Mouse (Mus musculus) limb, embryonic 12.5 days (tissue): ENCODE data around the gene Chrna10. TPM values are rescaled to one million over a fixed set of nuclear protein-coding genes. Genes with fewer than 3 reads are reported as not detected.

Experiments used
- ATAC-seq: fragments of 200-750 bp; cut with Nextera tagmentation; 2 replicates; pipeline ENCODE4 v1.8.0; 2017; ENCODE audit warnings: low read depth, moderate TSS enrichment; ENCODE audit not compliant: insufficient number of reproducible peaks, insufficient read depth, low FRiP score, low TSS enrichment
- H3K27ac ChIP-seq: fragments of 300-500 bp; sonication (generic); 2 replicates; pipeline ENCODE4 v1.5.1; 2016; ENCODE audit warnings: mild to moderate bottlenecking, moderate library complexity
- H3K27me3 ChIP-seq: fragments of 300-500 bp; sonication (generic); 2 replicates; pipeline ENCODE4 v1.6.1; 2016; ENCODE audit warnings: mild to moderate bottlenecking, moderate library complexity
- H3K36me3 ChIP-seq: fragments of 300-500 bp; sonication (generic); 2 replicates; pipeline ENCODE4 v1.6.1; 2016; ENCODE audit warnings: mild to moderate bottlenecking, moderate library complexity
- H3K4me1 ChIP-seq: fragments of 300-500 bp; sonication (generic); replicated peaks from 2 replicates; pipeline ENCODE4 v1.6.1; 2016
- H3K4me2 ChIP-seq: fragments of 300-500 bp; sonication (generic); 2 replicates; pipeline ENCODE4 v1.6.1; 2016; ENCODE audit warnings: mild to moderate bottlenecking, moderate library complexity
- H3K4me3 ChIP-seq: fragments of 300-500 bp; sonication (generic); replicated peaks from 2 replicates; pipeline ENCODE4 v1.5.1; 2016; ENCODE audit warnings: mild to moderate bottlenecking
- H3K9ac ChIP-seq: fragments of 300-500 bp; sonication (generic); replicated peaks from 2 replicates; pipeline ENCODE4 v1.6.1; 2016; ENCODE audit warnings: mild to moderate bottlenecking, moderate library complexity
- H3K9me3 ChIP-seq: fragments of 300-500 bp; sonication (generic); 2 replicates; pipeline ENCODE4 v1.6.1; 2016; ENCODE audit warnings: mild to moderate bottlenecking, moderate library complexity
- WGBS: fragments of 180-500 bp; shearing (Covaris S2); methylation state at CpG from one replicate; pipeline ENCODE4 v1.1.7; 2016; 5-methylcytosine and 5-hydroxymethylcytosine counted together
- polyA plus RNA-seq: library from polyadenylated mRNA; unstranded; fragments of >200 nt; fragmentation: Nextera tagmentation; extraction: Ambion mirVana; gene quantifications from 2 replicates; pipeline ENCODE4 v1.2.1, GENCODE M21; 2016

The Chrna10 gene
- polyA plus RNA-seq, 1 experiment from 2014 or later = not detected

- peak overlapping the region; percentile 53 for H3K9ac ChIP-seq
- peak overlapping the region; percentile 32 for H3K4me3 ChIP-seq
- H3K27me3 ChIP-seq = peaks cover 15% of the 10 kb centered on the region
- no peak overlapping the region for H3K27ac ChIP-seq
- H3K36me3 ChIP-seq = no peaks in the 10 kb centered on the region
- ATAC-seq = peak; percentile 33
- 15% methylated on average over 23 of the region's 23 CpGs for WGBS
- H3K4me2 ChIP-seq = peak overlapping the region; percentile 62
- H3K9me3 ChIP-seq = no peaks in the 10 kb centered on the region
- H3K4me1 ChIP-seq = peaks cover 21% of the 10 kb centered on the region
Measured at GRCm38 (mm10) chr7:102106700-102107141, 9.9 kb downstream of the Chrna10 start.

- ATAC-seq = no peak
- WGBS = 78% methylated on average over 5 of the region's 5 CpGs
- Histone ChIP-seq H3K4me3 (no peak overlapping the region), H3K27me3 (peaks cover 15% of the 10 kb centered on the region), H3K36me3 (no peaks in the 10 kb centered on the region), H3K9me3 (no peaks in the 10 kb centered on the region), H3K9ac (no peak overlapping the region), H3K4me1 (peaks cover 39% of the 10 kb centered on the region), H3K27ac (no peak overlapping the region), H3K4me2 (no peak overlapping the region)
Measured at GRCm38 (mm10) chr7:102104126-102104525, 12.5 kb downstream of the Chrna10 start.

- no peak overlapping the region for H3K4me2 ChIP-seq
- H3K27ac ChIP-seq = no peak overlapping the region
- H3K4me3 ChIP-seq = no peak overlapping the region
- no peaks in the 10 kb centered on the region for H3K9me3 ChIP-seq
- peaks cover 15% of the 10 kb centered on the region for H3K27me3 ChIP-seq
- ATAC-seq = no peak
- peaks cover 41% of the 10 kb centered on the region for H3K4me1 ChIP-seq
- WGBS = 91% methylated on average over 2 of the region's 2 CpGs
- no peaks in the 10 kb centered on the region for H3K36me3 ChIP-seq
- H3K9ac ChIP-seq = no peak overlapping the region
Measured at GRCm38 (mm10) chr7:102103555-102103954, 13.1 kb downstream of the Chrna10 start.

GRCm38 (mm10) chr7:102102696-102103095, 13.9 kb downstream of the Chrna10 start:
- whole genome bisulfite sequencing = 36% methylated on average over 6 of the region's 6 CpGs
- H3K27ac ChIP-seq = 0 out of 2 replicates have a peak overlapping the region, but pooled peaks have one; percentile 29
- peaks cover 41% of the 10 kb centered on the region for H3K4me1 ChIP-seq
- H3K27me3 ChIP-seq = peaks cover 15% of the 10 kb centered on the region
- no peak for ATAC-seq
- no peak overlapping the region for H3K4me3 ChIP-seq
- no peak overlapping the region for H3K4me2 ChIP-seq
- no peaks in the 10 kb centered on the region for H3K9me3 ChIP-seq
- H3K36me3 ChIP-seq = no peaks in the 10 kb centered on the region
- no peak overlapping the region for H3K9ac ChIP-seq

- 35% methylated on average over 8 of the region's 8 CpGs for WGBS
- H3K4me1 ChIP-seq = peaks cover 39% of the 10 kb centered on the region
- ATAC-seq = no peak
- H3K36me3 ChIP-seq = no peaks in the 10 kb centered on the region
- H3K9ac ChIP-seq = no peak overlapping the region
- H3K4me3 ChIP-seq = no peak overlapping the region
- no peaks in the 10 kb centered on the region for H3K9me3 ChIP-seq
- H3K4me2 ChIP-seq = no peak overlapping the region
- peak overlapping the region; percentile 29; the same call in 1 of the 2 replicates for H3K27ac ChIP-seq
- peaks cover 11% of the 10 kb centered on the region for H3K27me3 ChIP-seq
Measured at GRCm38 (mm10) chr7:102102241-102102640, 14.4 kb downstream of the Chrna10 start.

GRCm38 (mm10) chr7:102101487-102101886, 15.1 kb downstream of the Chrna10 start, which contains the start of gene Art1:
Gene Art1 (plus strand): TSS chr7:102101743.
- Histone ChIP-seq H3K27me3 (peaks cover 4% of the 10 kb centered on the region; the same call in 1 of the 2 replicates), H3K9ac (no peak within 1 kb of the TSS), H3K4me2 (peak within 1 kb of the TSS; percentile 60), H3K36me3 (no peaks in the 10 kb centered on the region), H3K9me3 (no peaks in the 10 kb centered on the region), H3K27ac (peak within 1 kb of the TSS; percentile 45), H3K4me1 (peaks cover 32% of the 10 kb centered on the region), H3K4me3 (no peak within 1 kb of the TSS)
- 52% methylated on average over 5 of the region's 5 CpGs for WGBS
- ATAC-seq = no peak

GRCm38 (mm10) chr7:102100868-102101267, 15.8 kb downstream of the Chrna10 start:
- Histone ChIP-seq H3K27ac (peak overlapping the region; percentile 45; the same call in 1 of the 2 replicates), H3K4me1 (peaks cover 31% of the 10 kb centered on the region), H3K36me3 (peaks cover 2% of the 10 kb centered on the region; the same call in 1 of the 2 replicates), H3K4me3 (no peak overlapping the region), H3K27me3 (no peaks in the 10 kb centered on the region), H3K9me3 (no peaks in the 10 kb centered on the region), H3K4me2 (peak overlapping the region; percentile 60), H3K9ac (no peak overlapping the region)
- 47% methylated on average over 5 of the region's 5 CpGs for WGBS
- no peak for ATAC-seq

- peak; percentile 52; the same call in 1 of the 2 replicates for ATAC-seq
- H3K27me3 ChIP-seq = no peaks in the 10 kb centered on the region
- H3K4me1 ChIP-seq = peaks cover 31% of the 10 kb centered on the region
- peak overlapping the region; percentile 60 for H3K4me2 ChIP-seq
- no peaks in the 10 kb centered on the region for H3K9me3 ChIP-seq
- 3% methylated on average over 30 of the region's 30 CpGs for WGBS
- H3K27ac ChIP-seq = peak overlapping the region; percentile 45
- peak overlapping the region; percentile 52 for H3K9ac ChIP-seq
- H3K4me3 ChIP-seq = peak overlapping the region; percentile 31
- peaks cover 10% of the 10 kb centered on the region; the same call in 1 of the 2 replicates for H3K36me3 ChIP-seq
Measured at GRCm38 (mm10) chr7:102099760-102100661, 16.6 kb downstream of the Chrna10 start.

GRCm38 (mm10) chr7:102087336-102087735, 29.3 kb downstream of the Chrna10 start:
- Histone ChIP-seq H3K27me3 (no peaks in the 10 kb centered on the region), H3K9ac (no peak overlapping the region), H3K4me3 (no peak overlapping the region), H3K27ac (no peak overlapping the region), H3K9me3 (no peaks in the 10 kb centered on the region), H3K4me1 (no peaks in the 10 kb centered on the region), H3K36me3 (peaks cover 90% of the 10 kb centered on the region), H3K4me2 (no peak overlapping the region)
- no peak for ATAC-seq
- WGBS = 89% methylated on average over 4 of the region's 4 CpGs

GRCm38 (mm10) chr7:102084041-102084696, 32.5 kb downstream of the Chrna10 start:
- ATAC-seq = no peak
- H3K4me3 ChIP-seq = no peak overlapping the region
- peaks cover 96% of the 10 kb centered on the region for H3K36me3 ChIP-seq
- WGBS = 91% methylated on average over 26 of the region's 26 CpGs
- no peaks in the 10 kb centered on the region for H3K9me3 ChIP-seq
- no peaks in the 10 kb centered on the region for H3K27me3 ChIP-seq
- H3K4me2 ChIP-seq = no peak overlapping the region
- no peak overlapping the region for H3K9ac ChIP-seq
- no peaks in the 10 kb centered on the region for H3K4me1 ChIP-seq
- H3K27ac ChIP-seq = no peak overlapping the region

- WGBS = 82% methylated on average over 5 of the region's 5 CpGs
- H3K4me1 ChIP-seq = no peaks in the 10 kb centered on the region
- no peaks in the 10 kb centered on the region for H3K27me3 ChIP-seq
- H3K27ac ChIP-seq = no peak within 1 kb of the TSS
- H3K4me2 ChIP-seq = no peak within 1 kb of the TSS
- no peaks in the 10 kb centered on the region for H3K9me3 ChIP-seq
- H3K9ac ChIP-seq = no peak within 1 kb of the TSS
- no peak within 1 kb of the TSS for H3K4me3 ChIP-seq
- H3K36me3 ChIP-seq = peaks cover 97% of the 10 kb centered on the region
- no peak for ATAC-seq
Measured at GRCm38 (mm10) chr7:102082816-102083215, 33.8 kb downstream of the Chrna10 start, which contains the start of gene Trpc2. Gene Trpc2 (plus strand): TSS chr7:102083116.
